Mouse (Mus musculus): ENCODE results near the gene Vps51. TPM values are rescaled to one million over a fixed set of nuclear protein-coding genes. Genes with fewer than 3 reads are reported as not detected.

Gene Vps51
- 10 to 100 TPM; 82.0 to 92.0 TPM for total RNA-seq (2021)
- long read RNA-seq, transcript Vps51-201 (10 exons, 2,675 nt), result major isoform, 50 of 75 reads
- long read RNA-seq, transcript Vps51-208 (2 exons, 840 nt), result minor isoform, 8 of 75 reads
- long read RNA-seq, partial matches to known transcripts, result 5 of 75 reads
- long read RNA-seq, other reads (novel, unspliced or antisense), result 11 of 75 reads

- peak; percentile 85 to 87 for DNase-seq (ENCODE audit: low spot score in 2 of 2)
Measured at GRCm38 (mm10) chr19:6076564-6077393, at the start of gene Vps51. TSS of gene Vps51 (minus strand) at chr19:6077231.

- peak in 1 of 2 experiments; percentile 44 for DNase-seq (ENCODE audit: low spot score in 2 of 2)
Measured at GRCm38 (mm10) chr19:6126289-6126688, 49.3 kb upstream of the Vps51 start.

DNA sequence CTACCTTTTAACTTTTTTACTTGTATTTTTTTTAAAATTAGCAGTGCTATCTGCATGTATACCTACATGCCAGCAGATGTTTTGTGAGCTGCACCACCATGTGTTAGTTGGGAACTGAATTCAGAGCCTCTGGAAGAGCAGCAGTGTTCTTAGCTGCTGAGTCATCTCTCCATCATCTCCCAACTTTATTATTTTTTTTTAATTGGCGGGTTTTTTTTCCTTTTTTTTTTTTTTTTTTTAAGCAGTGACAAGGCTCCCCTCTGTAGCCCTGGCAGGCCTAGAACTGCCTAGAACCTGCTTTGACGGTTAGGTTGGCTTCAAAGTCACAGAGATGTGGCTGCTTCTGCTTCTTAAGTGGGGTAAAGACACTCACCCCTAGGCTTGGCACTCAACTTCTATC is 47.9 kb upstream of the Vps51 start:
- no peak for DNase-seq (ENCODE audit: low spot score in 2 of 2)

DNA sequence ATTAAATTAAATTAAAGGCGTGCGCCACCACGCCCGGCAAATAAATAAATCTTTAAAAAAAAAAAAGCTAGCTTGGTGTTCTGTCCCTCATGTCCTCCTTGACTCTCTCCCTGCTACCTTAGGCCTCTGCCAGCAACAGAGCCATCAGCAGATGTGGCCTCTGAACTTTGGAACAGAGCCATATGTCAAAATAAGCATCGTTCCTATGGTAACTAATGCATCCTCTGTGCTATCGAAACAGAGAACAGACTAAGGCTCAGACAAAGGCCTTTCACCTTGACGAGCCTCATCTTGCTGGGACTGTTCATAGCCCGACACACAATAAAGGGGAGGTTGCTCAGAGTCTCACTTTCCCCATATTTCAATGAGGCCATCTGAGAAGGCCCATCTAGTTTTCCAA is 46.3 kb upstream of the Vps51 start:
- no peak for DNase-seq (ENCODE audit: low spot score in 2 of 2)

DNA sequence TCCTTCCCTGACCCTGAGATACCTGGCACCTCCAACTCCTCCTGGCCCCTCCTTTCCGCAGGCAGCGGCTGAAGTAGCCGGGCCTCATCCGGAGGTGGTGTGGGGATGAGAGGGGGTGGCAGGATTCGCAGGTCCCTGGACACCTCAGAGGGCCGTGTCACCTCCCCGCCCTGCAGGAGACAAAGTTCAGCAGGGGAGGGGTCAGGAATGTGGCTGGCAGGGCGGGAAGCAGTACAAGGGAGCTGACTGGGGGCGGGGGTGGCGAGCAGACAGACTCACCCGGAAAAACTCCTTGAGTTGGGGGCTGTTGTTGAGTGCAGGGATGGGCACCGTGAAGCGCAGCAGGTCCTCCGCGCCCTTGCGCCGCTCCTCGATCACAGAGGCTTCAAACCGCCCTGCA is 44.7 kb upstream of the Vps51 start:
- DNase-seq (ENCODE audit: low spot score in 2 of 2), result no peak

GRCm38 (mm10) chr19:6118677-6119185 is 41.7 kb upstream of the Vps51 start:
- DNase-seq (ENCODE audit: low spot score in 2 of 2), result no peak

- DNase-seq (ENCODE audit: low spot score in 2 of 2), result peak; percentile 83 to 89
Measured at GRCm38 (mm10) chr19:6117986-6118676, 41.1 kb upstream of the Vps51 start, which contains the start of gene Sac3d1. TSS of gene Sac3d1 (minus strand) at chr19:6118650.

DNA sequence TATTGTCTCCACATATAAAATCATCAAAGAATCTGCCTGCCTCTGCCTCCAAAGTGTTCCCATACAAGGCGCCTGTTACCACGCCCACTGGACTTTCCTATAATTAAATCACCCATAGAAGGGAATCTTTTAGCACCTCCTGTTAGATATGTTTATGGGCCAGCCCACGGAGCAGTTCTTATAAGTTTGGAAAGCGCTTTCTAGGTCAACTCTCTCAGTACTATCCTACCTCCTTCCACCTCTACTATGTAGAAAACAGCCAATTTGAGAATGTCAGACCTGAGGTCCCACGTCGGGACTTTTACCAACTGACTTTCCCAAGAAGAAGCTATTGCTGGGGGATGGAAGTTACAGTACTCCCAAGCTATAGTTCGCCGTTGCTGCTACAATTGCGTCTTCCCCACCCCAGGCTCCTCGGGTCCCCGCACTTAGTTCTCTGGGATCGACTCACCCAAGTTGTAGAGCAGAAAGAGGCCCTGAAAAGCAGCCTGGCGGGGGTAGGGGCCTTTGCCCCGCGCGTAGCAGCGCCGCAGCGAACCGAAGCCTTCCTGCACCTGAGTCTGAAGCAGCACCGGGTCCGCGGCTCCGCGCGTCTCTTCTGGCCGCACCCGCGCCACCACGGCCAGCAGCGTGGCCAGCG is 40.4 kb upstream of the Vps51 start:
- no peak for DNase-seq (ENCODE audit: low spot score in 2 of 2)

DNA sequence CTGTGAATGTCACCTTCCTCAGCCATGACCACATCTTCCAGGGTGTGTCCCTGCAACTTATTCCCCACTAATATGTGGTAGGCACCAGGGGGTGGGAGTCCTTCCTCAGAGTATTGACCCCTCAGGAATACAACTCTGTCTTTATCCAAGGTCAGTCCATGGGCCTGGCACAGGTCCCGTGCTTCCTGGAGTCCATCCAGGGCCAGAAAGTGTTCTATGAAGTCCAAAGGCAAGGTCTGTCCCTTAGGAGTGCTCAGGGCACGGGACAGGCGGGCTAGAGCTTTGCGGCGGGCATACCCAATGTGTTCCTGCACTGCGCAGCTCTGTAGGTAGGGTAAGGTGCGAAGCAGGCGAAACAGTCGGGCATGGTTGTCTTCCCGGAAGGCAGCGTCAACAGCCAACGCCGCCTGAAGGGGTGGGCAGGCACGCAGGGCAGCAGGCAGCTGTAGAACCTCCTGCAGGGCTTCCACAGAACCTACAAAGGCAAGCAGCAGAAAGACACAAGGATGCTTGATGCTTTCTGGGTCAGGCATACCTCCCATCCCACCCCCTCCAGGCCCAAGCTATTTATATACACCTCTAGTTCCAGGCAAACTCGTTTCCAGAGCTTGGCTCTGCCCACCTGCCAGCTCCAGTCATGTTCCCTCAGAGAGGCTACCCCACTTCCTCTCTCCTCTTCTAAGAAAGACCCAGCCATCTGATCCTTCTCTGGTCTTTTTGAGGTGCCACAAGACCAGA is 39.3 kb upstream of the Vps51 start:
- DNase-seq (ENCODE audit: low spot score in 2 of 2), result no peak

DNA sequence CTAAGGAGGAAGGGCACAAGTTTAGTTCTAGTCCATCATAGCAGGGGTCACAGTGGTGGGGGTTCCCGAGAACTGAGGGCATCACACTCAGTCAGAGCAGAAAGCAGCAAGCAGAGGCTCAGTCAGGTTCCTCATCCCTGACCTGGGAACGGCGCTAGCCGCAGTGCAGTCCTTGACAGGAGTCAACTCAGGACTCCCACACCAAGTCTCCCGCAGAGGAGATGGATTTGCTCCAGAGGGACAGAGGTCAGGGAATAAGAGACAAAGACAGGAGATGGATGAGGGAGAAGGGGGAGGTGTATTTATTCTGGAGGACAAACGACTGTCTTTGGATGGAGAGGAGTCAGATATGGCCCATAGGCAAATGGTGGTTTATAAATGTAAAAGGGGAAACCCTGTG is 36.1 kb upstream of the Vps51 start:
- DNase-seq (ENCODE audit: low spot score in 2 of 2), result no peak

GRCm38 (mm10) chr19:6105586-6105985 is 28.6 kb upstream of the Vps51 start, which contains the start of gene Naaladl1:
TSS of gene Naaladl1 (plus strand) at chr19:6105782.
- no peak for DNase-seq (ENCODE audit: low spot score in 2 of 2)

- no peak for DNase-seq (ENCODE audit: low spot score in 2 of 2)
Measured at GRCm38 (mm10) chr19:6104476-6104875, 27.4 kb upstream of the Vps51 start.

DNA sequence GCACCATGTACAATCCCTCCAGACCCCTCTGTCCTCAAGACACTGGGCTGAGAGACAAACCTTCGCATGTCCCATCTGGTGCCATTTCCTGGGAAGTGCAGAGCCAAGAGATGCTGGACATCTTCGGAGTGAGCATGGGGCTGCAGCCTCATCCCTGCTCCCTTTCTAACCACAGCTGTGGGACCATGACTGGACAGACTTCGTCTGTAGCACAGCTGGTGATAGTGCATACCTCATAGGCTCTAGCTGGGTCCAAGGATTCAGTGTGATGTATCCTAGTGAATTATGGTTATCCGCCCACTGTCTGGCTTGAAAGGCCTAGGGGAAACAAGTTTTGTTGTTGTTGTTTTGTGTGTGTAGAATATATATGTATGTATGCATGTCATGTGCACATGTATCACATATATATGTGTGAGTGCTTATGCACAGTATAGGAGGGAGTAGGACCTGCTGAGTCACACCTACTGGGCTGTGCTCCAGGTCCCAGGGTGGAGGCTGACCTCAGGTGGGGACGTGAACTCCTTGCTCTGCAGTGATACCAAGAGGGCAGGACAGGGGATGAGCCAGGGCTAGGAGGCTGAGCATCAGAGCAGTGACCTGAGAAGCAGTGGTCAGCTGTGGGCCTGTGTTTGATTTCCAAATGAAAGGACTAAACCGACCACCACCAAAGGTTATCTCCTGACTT is 25.3 kb upstream of the Vps51 start:
- no peak for DNase-seq (ENCODE audit: low spot score in 2 of 2)

DNA sequence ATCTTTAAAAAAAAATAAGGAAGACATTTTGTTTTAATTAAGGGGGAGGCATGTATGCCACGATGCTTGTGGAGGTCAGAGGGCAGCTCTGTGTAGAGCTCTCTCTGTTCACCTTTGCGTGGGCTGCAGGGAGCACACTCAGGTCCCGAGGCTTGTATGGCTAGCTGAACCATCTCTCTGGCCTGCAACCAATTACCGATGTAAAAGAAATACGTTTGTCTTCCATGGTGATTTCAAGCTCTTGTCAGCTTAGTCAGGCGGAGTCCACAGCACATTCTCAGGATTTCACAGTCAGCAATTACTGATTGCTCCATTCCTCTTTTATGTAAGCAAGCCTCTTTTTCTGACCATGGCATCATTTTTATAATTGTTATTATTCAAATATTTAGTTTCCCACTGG is 24.2 kb upstream of the Vps51 start:
- no peak for DNase-seq (ENCODE audit: low spot score in 2 of 2)

GRCm38 (mm10) chr19:6097847-6098246 is 20.8 kb upstream of the Vps51 start:
- DNase-seq (ENCODE audit: low spot score in 2 of 2), result no peak

DNA sequence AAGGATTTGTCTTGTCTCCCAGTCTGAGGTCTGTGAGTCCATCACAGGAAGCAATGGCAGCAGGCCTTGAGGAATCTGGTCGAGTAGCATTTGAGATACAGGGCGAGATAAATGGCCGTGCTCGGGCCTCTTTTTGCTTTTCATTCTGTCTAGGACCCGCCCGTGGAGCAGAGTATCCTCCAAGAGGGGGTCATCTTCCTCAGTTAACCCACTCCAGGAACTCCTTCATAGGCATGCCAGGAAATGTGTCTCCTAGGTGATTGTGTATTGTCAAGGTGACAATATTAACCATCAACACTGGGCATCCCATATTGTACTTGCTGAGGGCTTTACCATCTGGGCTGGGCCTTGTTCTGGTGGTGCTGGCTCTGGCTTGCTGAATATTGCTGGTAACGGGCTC is 17.1 kb upstream of the Vps51 start, which contains the start of gene AC131692.1:
AC131692.1 (plus strand) TSS at position 301 of the 400 bp plus-strand sequence.
- DNase-seq (ENCODE audit: low spot score in 2 of 2), result no peak

DNA sequence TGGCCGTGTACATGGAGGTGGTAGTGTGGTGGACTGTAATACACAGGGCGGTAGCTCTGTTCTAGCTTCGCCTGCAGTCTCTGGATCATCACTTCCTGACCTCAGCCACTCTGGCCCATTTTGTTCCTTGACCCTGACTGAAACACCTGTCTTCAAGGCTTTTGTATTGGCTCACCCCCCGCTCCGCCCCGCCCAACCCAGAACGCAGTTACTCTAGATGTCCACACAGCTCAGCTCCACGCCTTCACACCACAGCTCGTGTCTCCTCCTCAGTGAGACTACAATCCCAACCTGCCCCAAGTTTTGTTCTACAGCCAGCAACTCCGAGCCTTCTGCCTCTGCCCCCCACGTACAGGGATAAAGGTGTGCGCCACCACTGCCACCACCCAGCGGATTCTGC is 11.8 kb upstream of the Vps51 start:
- DNase-seq (ENCODE audit: low spot score in 2 of 2), result no peak

DNA sequence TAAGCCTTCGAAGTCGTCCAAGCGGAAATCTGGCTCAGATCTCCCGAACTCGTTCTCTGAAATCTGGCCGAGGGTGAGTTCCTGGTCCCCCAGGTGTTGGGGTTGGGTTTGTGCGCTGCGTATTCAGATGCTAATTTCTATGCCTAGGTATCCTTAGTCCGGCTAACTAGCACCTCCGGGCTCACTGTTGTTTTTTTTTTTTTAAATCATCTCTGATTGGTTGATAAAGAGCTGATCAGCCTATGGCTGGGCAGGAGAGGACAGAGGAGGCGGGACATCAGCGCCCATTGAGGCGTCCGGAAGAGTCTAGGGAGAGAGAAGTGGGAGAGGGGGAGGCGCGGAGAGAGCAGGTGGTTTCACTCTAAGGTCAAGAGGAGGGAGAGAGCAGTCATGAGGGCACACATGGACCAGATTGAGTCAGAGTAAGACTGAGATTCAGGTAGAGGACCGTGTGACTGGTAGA is 8.4 kb upstream of the Vps51 start:
- DNase-seq (ENCODE audit: low spot score in 2 of 2), result peak; percentile 30 to 45

DNA sequence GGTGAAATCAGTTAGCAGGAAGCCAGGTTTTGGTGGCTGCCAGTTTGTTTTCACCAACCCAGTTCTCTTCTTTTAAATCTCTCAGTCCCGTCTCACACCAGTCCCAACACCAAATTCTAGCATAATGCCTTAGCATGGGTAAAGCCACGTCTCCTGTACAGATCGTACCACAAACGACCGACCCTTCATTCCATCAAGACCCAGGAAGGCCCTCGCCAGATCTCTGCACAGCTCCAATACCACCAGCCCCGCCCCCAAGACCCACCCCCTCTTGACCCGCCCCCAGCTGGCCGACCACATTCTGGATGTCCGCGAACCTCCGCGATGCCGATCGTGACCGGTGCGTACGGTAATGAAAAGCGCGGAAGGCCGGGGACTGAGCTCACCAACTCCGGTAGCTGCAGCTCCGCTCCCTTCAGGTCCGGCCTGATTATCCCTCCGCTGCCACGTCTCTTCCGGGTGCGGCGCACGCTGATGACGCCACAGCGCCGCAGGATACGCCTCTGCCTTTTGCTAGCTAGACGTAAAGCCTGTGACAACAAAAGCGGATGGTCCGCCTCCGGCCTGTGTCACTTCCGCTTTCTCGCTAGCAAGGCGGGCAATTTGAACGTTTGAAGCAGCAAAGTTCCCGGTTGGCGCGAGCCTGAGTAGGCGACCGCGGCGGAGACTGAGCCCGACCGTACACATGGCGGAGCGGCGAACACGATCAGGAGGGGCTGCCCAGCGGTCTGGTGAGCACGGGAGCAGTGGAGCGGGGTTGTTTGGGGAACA is 7.6 kb upstream of the Vps51 start, which contains the start of the genes Zfpl1 and Cdca5:
Zfpl1 (minus strand) TSS at position 479 of the 771 bp plus-strand sequence.
Cdca5 (plus strand) TSS at position 506 of the 771 bp plus-strand sequence.
- peak; percentile 94 to 95 for DNase-seq (ENCODE audit: low spot score in 2 of 2)
